Mouse (Mus musculus) bone marrow, adult 2 months (tissue): ENCODE data around the gene March4.

Experiments used
- CTCF ChIP-seq: fragments of 200-500 bp; IDR thresholded peaks from 2 replicates; pipeline ENCODE4 v1.5.1; 2011; ENCODE audit warnings: low read length, control low read depth; ENCODE audit not compliant: control insufficient read depth, insufficient read depth
- POLR2A ChIP-seq: fragments of 200-500 bp; IDR thresholded peaks from 2 replicates; pipeline ENCODE4 v1.6.1; 2011; ENCODE audit warnings: low read depth, mild to moderate bottlenecking, control low read depth, low read length, borderline replicate concordance; ENCODE audit not compliant: control insufficient read depth

DNA sequence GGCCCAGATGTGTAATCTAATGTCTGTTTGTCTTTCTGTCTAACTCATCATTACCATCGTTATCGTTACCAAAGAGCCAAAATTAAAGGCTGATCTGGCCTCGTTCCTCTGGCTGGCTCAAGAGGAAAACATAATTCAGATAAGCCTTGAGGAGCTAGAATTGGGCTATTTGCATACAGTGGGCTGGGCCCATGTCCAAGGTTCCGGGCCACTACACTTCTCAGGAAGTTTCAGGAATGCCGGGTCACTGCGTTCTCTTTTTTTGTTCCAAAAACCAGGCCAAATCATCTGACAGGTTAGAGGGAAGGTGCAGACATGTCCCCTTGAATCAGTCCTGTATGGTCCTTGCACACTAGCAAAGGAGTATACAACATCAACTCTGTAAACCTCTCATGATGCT, 74.2 kb downstream of the March4 start:
- TF ChIP-seq CTCF (no peak), POLR2A (no peak)
